Mouse (Mus musculus): ENCODE data around the gene Erp27. TPM values are rescaled to one million over a fixed set of nuclear protein-coding genes. Genes with fewer than 3 reads are reported as not detected.
"Not testable (repeated sequence)": the region's sequence is repeated elsewhere in the genome, so short reads cannot be mapped to it uniquely, and the experiment has no call there.

Gene Erp27
- polyA plus RNA-seq, 1 experiment from 2014 or later: 23.9 TPM

GRCm38 (mm10) chr6:136889067-136889466 lies 32.9 kb downstream of the Erp27 start:
- no peaks in the 10 kb centered on the region for H3K27me3 ChIP-seq (replicated peaks; ENCODE audit: control insufficient read depth, insufficient read depth, low read length)
- no peak overlapping the region for H3K4me3 ChIP-seq (ENCODE audit: low read length)
- ATAC-seq: no peak
- no peak overlapping the region for H3K27ac ChIP-seq (ENCODE audit: low read length)
- H3K4me2 ChIP-seq (ENCODE audit: low read depth, low read length): no peak overlapping the region
- 91% methylated on average over 6 of the region's 6 CpGs for WGBS
- no peaks in the 10 kb centered on the region for H3K9me3 ChIP-seq (ENCODE audit: control insufficient read depth, low read length)
- H3K9ac ChIP-seq (ENCODE audit: low read depth, low read length): no peak overlapping the region
- peaks cover 6% of the 10 kb centered on the region; the same call in 1 of the 2 replicates for H3K4me1 ChIP-seq (ENCODE audit: control insufficient read depth, insufficient read depth, low read length)
- no peaks in the 10 kb centered on the region for H3K36me3 ChIP-seq (ENCODE audit: control insufficient read depth, insufficient read depth, low read length)

DNA sequence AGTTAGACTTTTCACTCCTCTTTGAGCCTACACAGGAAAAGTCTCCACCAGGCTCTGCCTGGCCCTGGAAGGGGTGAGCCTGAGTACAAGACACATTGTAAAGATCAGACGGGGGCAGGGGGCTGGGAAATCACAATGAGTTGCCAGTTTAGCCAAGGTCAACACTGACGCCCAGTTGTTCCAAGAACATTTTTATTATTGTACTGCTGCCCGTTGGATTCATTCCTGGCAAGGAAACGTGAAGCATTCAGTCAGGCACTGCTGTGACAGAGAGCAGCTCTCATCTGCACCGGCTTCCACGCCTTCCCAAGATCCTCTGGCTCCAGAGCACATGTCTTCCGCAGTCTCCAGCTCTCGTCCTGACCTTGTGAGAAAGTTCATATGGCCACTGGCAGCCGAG lies 34.1 kb downstream of the Erp27 start:
- H3K27ac ChIP-seq (ENCODE audit: low read length): peak overlapping the region; percentile 35; the same call in 1 of the 2 replicates
- H3K4me2 ChIP-seq (ENCODE audit: low read depth, low read length): no peak overlapping the region
- peak; percentile 40; the same call in 1 of the 2 replicates for ATAC-seq
- no peaks in the 10 kb centered on the region for H3K9me3 ChIP-seq (ENCODE audit: control insufficient read depth, low read length)
- H3K27me3 ChIP-seq (replicated peaks; ENCODE audit: control insufficient read depth, insufficient read depth, low read length): no peaks in the 10 kb centered on the region
- no peak overlapping the region for H3K9ac ChIP-seq (ENCODE audit: low read depth, low read length)
- no peak overlapping the region for H3K4me3 ChIP-seq (ENCODE audit: low read length)
- peaks cover 6% of the 10 kb centered on the region; the same call in 1 of the 2 replicates for H3K4me1 ChIP-seq (ENCODE audit: control insufficient read depth, insufficient read depth, low read length)
- no peaks in the 10 kb centered on the region for H3K36me3 ChIP-seq (ENCODE audit: control insufficient read depth, insufficient read depth, low read length)
- 46% methylated on average over 9 of the region's 9 CpGs for WGBS

DNA sequence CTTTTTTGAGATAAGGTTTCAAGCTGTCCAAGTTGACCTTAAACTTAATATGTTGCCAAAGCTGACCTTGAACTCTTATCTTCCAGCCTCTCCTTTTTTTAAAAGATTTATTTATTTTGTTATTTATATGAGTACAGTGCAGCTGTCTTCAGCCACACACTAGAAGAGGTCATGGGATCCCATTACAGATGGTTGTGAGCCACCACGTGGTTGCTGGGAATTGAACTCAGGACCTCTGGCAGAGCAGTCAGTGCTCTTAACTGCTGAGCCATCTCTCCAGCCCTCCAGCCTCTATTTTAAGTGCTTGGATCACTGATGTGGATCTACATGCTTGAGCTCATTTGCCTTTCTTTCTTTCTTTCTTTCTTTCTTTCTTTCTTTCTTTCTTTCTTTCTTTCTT lies 37.2 kb downstream of the Erp27 start:
- H3K4me2 ChIP-seq (ENCODE audit: low read depth, low read length); H3K27me3 ChIP-seq (replicated peaks; ENCODE audit: control insufficient read depth, insufficient read depth, low read length); H3K4me1 ChIP-seq (ENCODE audit: control insufficient read depth, insufficient read depth, low read length); H3K9me3 ChIP-seq (ENCODE audit: control insufficient read depth, low read length); H3K27ac ChIP-seq (ENCODE audit: low read length); H3K9ac ChIP-seq (ENCODE audit: low read depth, low read length); ATAC-seq; H3K36me3 ChIP-seq (ENCODE audit: control insufficient read depth, insufficient read depth, low read length); H3K4me3 ChIP-seq (ENCODE audit: low read length): not testable (repeated sequence)
- 38% methylated on average over 1 of the region's 1 CpGs for WGBS

DNA sequence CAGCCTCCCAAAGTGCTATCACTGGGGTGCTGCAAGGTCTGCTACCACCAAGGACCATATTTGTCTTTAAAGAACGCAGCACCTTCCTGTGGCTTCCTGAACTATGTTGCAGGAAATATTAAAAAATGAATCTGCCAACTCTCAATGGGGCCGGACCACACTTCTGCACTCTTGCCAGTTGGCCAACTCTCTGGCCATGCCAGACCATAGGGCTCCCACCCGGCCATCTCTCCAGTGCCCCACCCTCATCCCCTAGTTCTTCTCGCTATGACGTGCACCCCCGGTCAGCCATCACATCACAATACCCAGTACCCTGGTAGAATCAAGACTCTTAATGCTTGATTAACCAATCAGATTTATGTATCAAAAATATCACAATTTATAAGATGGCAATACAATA lies 38.0 kb downstream of the Erp27 start:
- 93% methylated on average over 6 of the region's 6 CpGs for WGBS
- H3K27ac ChIP-seq (ENCODE audit: low read length): no peak overlapping the region
- H3K9ac ChIP-seq (ENCODE audit: low read depth, low read length): no peak overlapping the region
- peaks cover 6% of the 10 kb centered on the region; the same call in 1 of the 2 replicates for H3K4me1 ChIP-seq (ENCODE audit: control insufficient read depth, insufficient read depth, low read length)
- no peaks in the 10 kb centered on the region for H3K36me3 ChIP-seq (ENCODE audit: control insufficient read depth, insufficient read depth, low read length)
- H3K4me3 ChIP-seq (ENCODE audit: low read length): no peak overlapping the region
- H3K27me3 ChIP-seq (replicated peaks; ENCODE audit: control insufficient read depth, insufficient read depth, low read length): no peaks in the 10 kb centered on the region
- no peaks in the 10 kb centered on the region for H3K9me3 ChIP-seq (ENCODE audit: control insufficient read depth, low read length)
- no peak overlapping the region for H3K4me2 ChIP-seq (ENCODE audit: low read depth, low read length)
- no peak for ATAC-seq

GRCm38 (mm10) chr6:136883431-136883915 lies 38.5 kb downstream of the Erp27 start:
- ATAC-seq: no peak
- no peaks in the 10 kb centered on the region for H3K9me3 ChIP-seq (ENCODE audit: control insufficient read depth, low read length)
- peaks cover 6% of the 10 kb centered on the region; the same call in 1 of the 2 replicates for H3K4me1 ChIP-seq (ENCODE audit: control insufficient read depth, insufficient read depth, low read length)
- 68% methylated on average over 3 of the region's 3 CpGs for WGBS
- no peak overlapping the region for H3K4me3 ChIP-seq (ENCODE audit: low read length)
- no peak overlapping the region for H3K27ac ChIP-seq (ENCODE audit: low read length)
- H3K4me2 ChIP-seq (ENCODE audit: low read depth, low read length): no peak overlapping the region
- H3K36me3 ChIP-seq (ENCODE audit: control insufficient read depth, insufficient read depth, low read length): no peaks in the 10 kb centered on the region
- H3K9ac ChIP-seq (ENCODE audit: low read depth, low read length): no peak overlapping the region
- H3K27me3 ChIP-seq (replicated peaks; ENCODE audit: control insufficient read depth, insufficient read depth, low read length): no peaks in the 10 kb centered on the region

DNA sequence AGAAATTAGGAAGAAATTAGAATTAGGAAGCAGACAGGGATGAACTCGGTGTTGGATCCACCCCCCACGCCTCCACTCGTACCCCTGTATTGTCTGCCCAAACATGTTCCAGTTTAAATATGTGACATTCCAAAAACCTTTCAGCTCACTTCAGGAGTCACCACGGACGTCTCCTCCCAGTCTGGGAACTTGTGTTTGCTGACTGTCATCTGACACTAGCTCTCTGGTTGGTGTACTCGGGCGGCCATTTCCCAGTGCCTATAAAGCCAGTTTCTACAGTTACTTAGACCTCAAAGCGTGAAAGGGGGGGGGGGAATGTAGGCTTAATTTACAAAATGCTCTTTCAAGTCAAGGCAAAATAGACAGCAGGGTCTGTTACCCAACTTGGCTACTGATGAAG lies 40.3 kb downstream of the Erp27 start:
- H3K9ac ChIP-seq (ENCODE audit: low read depth, low read length): no peak overlapping the region
- no peaks in the 10 kb centered on the region for H3K36me3 ChIP-seq (ENCODE audit: control insufficient read depth, insufficient read depth, low read length)
- no peaks in the 10 kb centered on the region for H3K4me1 ChIP-seq (ENCODE audit: control insufficient read depth, insufficient read depth, low read length)
- ATAC-seq: no peak
- H3K27ac ChIP-seq (ENCODE audit: low read length): no peak overlapping the region
- H3K27me3 ChIP-seq (replicated peaks; ENCODE audit: control insufficient read depth, insufficient read depth, low read length): no peaks in the 10 kb centered on the region
- no peaks in the 10 kb centered on the region for H3K9me3 ChIP-seq (ENCODE audit: control insufficient read depth, low read length)
- 68% methylated on average over 8 of the region's 8 CpGs for WGBS
- no peak overlapping the region for H3K4me3 ChIP-seq (ENCODE audit: low read length)
- H3K4me2 ChIP-seq (ENCODE audit: low read depth, low read length): no peak overlapping the region

GRCm38 (mm10) chr6:136875670-136876069 lies 46.3 kb downstream of the Erp27 start, which contains the start of gene Mgp:
Gene Mgp (minus strand): TSS chr6:136875823.
- H3K9ac ChIP-seq (ENCODE audit: low read depth, low read length): peak within 1 kb of the TSS; percentile 64

GRCm38 (mm10) chr6:136874599-136874998 lies 47.4 kb downstream of the Erp27 start:
- Histone ChIP-seq H3K4me2 (ENCODE audit: low read depth, low read length) (peak overlapping the region; percentile 27; the same call in 1 of the 2 replicates), H3K27me3 (replicated peaks; ENCODE audit: control insufficient read depth, insufficient read depth, low read length) (no peaks in the 10 kb centered on the region), H3K9me3 (ENCODE audit: control insufficient read depth, low read length) (no peaks in the 10 kb centered on the region), H3K36me3 (ENCODE audit: control insufficient read depth, insufficient read depth, low read length) (no peaks in the 10 kb centered on the region), H3K9ac (ENCODE audit: low read depth, low read length) (no peak overlapping the region), H3K4me3 (ENCODE audit: low read length) (no peak overlapping the region), H3K27ac (ENCODE audit: low read length) (no peak overlapping the region), H3K4me1 (ENCODE audit: control insufficient read depth, insufficient read depth, low read length) (peaks cover 4% of the 10 kb centered on the region; the same call in 1 of the 2 replicates)
- ATAC-seq: no peak
- 41% methylated on average over 8 of the region's 8 CpGs for WGBS

More at GRCm38 (mm10) chr6:136875670-136876069, 46.3 kb downstream of the Erp27 start, which contains the start of gene Mgp:
- WGBS: 37% methylated on average over 9 of the region's 9 CpGs
- H3K4me1 ChIP-seq (ENCODE audit: control insufficient read depth, insufficient read depth, low read length): peaks cover 4% of the 10 kb centered on the region; the same call in 1 of the 2 replicates
- H3K36me3 ChIP-seq (ENCODE audit: control insufficient read depth, insufficient read depth, low read length): no peaks in the 10 kb centered on the region
- H3K9me3 ChIP-seq (ENCODE audit: control insufficient read depth, low read length): no peaks in the 10 kb centered on the region
- H3K4me2 ChIP-seq (ENCODE audit: low read depth, low read length): peak within 1 kb of the TSS; percentile 27
- peak within 1 kb of the TSS; percentile 35 for H3K4me3 ChIP-seq (ENCODE audit: low read length)
- ATAC-seq: peak; percentile 71
- H3K27me3 ChIP-seq (replicated peaks; ENCODE audit: control insufficient read depth, insufficient read depth, low read length): no peaks in the 10 kb centered on the region
- H3K27ac ChIP-seq (ENCODE audit: low read length): peak within 1 kb of the TSS; percentile 37; the same call in 1 of the 2 replicates

- peaks cover 5% of the 10 kb centered on the region; the same call in 1 of the 2 replicates for H3K4me1 ChIP-seq (ENCODE audit: control insufficient read depth, insufficient read depth, low read length)
- no peaks in the 10 kb centered on the region for H3K36me3 ChIP-seq (ENCODE audit: control insufficient read depth, insufficient read depth, low read length)
- no peak for ATAC-seq
- H3K9ac ChIP-seq (ENCODE audit: low read depth, low read length): no peak overlapping the region
- whole genome bisulfite sequencing: 61% methylated on average over 5 of the region's 5 CpGs
- no peaks in the 10 kb centered on the region for H3K9me3 ChIP-seq (ENCODE audit: control insufficient read depth, low read length)
- no peak overlapping the region for H3K27ac ChIP-seq (ENCODE audit: low read length)
- H3K27me3 ChIP-seq (replicated peaks; ENCODE audit: control insufficient read depth, insufficient read depth, low read length): no peaks in the 10 kb centered on the region
- no peak overlapping the region for H3K4me2 ChIP-seq (ENCODE audit: low read depth, low read length)
- H3K4me3 ChIP-seq (ENCODE audit: low read length): no peak overlapping the region
These were observed 53.1 kb downstream of the Erp27 start for GRCm38 (mm10) chr6:136868921-136869320.

- WGBS: 66% methylated on average over 4 of the region's 4 CpGs
- Histone ChIP-seq H3K4me3 (ENCODE audit: low read length) (no peak overlapping the region), H3K9me3 (ENCODE audit: control insufficient read depth, low read length) (no peaks in the 10 kb centered on the region), H3K9ac (ENCODE audit: low read depth, low read length) (no peak overlapping the region), H3K4me2 (ENCODE audit: low read depth, low read length) (no peak overlapping the region), H3K36me3 (ENCODE audit: control insufficient read depth, insufficient read depth, low read length) (no peaks in the 10 kb centered on the region), H3K27ac (ENCODE audit: low read length) (no peak overlapping the region), H3K27me3 (replicated peaks; ENCODE audit: control insufficient read depth, insufficient read depth, low read length) (no peaks in the 10 kb centered on the region), H3K4me1 (ENCODE audit: control insufficient read depth, insufficient read depth, low read length) (peaks cover 5% of the 10 kb centered on the region; the same call in 1 of the 2 replicates)
- ATAC-seq: no peak
These were observed 55.8 kb downstream of the Erp27 start for GRCm38 (mm10) chr6:136866150-136866549.

Data from intestine, embryonic 16.5 days (tissue).